Mouse (Mus musculus): ENCODE measurements around the gene Isoc2a. TPM values are rescaled to one million over a fixed set of nuclear protein-coding genes. Genes with fewer than 3 reads are reported as not detected.
A peak's percentile ranks its signal among the peaks of the same experiment; 100 is the strongest.

Gene Isoc2a
- total RNA-seq, 2 experiments from 2014 or later, result 11.3 to 12.6 TPM

DNA sequence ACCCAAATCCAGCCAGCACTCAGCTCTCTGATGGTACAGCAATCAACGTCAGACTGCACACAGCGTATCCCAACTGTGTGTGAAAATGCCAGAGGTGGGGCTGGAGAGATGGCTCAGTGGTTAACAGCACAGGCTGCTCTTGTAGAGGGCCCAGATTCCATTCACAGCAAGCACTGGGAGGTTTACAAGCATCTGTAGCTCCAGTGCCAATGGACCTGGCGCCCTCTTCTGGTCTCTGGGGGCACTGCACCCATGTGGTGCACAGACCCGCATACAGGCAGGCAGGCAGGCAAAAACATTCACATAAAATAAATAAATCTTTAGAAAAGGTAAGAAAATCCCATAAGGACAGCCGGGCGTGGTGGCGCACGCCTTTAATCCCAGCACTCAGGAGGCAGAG lies 24.2 kb downstream of the Isoc2a start:
- no peak overlapping the region for H3K27ac ChIP-seq
- H3K4me3 ChIP-seq, result no peak overlapping the region
- TF ChIP-seq CTCF (IDR thresholded peaks at IDR 0.05), result peak; percentile 37
- DNase-seq (ENCODE audit: extremely low spot score in 1 of 2, low spot score in 2 of 2), result no peak
- intact Hi-C loops (cut with DNase I), result no loop called here

DNA sequence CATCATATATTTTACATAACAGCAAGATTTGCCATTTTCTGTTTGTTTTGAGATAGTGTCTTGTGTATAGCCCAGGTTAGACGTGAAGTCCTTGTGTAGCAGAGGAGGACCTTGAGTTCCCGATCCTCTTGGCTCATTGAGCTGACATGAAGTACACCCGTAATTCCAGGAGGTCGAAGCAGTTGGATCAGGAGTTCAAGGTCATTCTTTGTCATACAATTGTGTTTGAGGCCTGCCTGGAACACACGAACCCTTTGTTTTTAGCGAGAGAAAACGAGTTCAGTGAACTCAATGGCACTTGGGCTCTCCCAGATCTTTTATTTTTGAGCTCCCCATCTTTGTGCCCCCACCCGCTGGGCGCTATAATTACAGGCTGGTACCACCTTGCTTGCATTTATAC lies 25.5 kb downstream of the Isoc2a start:
- DNase-seq (ENCODE audit: extremely low spot score in 1 of 2, low spot score in 2 of 2), result no peak
- H3K4me3 ChIP-seq, result no peak overlapping the region
- intact Hi-C loops (cut with DNase I), result no loop called here
- TF ChIP-seq CTCF (IDR thresholded peaks at IDR 0.05), result no peak
- no peak overlapping the region for H3K27ac ChIP-seq

DNA sequence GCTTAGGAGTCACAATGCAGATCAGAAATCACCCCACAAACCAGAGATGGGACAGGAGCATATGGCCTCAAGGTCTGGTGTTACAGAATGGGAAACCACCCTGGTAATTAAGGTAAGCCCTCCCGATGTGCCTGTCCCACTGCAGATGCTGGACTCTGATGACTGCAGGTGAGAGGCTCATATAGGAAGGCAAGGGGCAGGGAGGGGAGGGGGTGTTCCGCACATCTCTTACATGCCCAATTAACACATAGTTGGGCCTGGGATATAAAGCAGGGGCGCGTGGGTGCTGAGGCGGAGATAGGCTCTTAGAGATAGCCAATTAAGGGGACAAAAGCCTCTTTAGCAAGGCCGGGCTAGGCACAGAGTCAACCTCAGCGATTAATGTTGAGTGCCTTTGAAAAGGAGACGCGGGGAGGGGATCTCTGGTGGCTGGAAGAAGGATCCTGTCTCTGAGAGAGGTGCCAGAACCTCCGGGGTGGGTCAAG lies 29.6 kb downstream of the Isoc2a start, which contains the start of gene Gm36210:
Gene Gm36210, minus strand, starts transcription at position 51 of the 485 bp plus-strand sequence.
- no peak for DNase-seq (ENCODE audit: extremely low spot score in 1 of 2, low spot score in 2 of 2)
- TF ChIP-seq CTCF (IDR thresholded peaks at IDR 0.05), result no peak
- intact Hi-C loops (cut with DNase I), result no loop called here
- no peak within 1 kb of the TSS for H3K4me3 ChIP-seq
- H3K27ac ChIP-seq, result no peak within 1 kb of the TSS

DNA sequence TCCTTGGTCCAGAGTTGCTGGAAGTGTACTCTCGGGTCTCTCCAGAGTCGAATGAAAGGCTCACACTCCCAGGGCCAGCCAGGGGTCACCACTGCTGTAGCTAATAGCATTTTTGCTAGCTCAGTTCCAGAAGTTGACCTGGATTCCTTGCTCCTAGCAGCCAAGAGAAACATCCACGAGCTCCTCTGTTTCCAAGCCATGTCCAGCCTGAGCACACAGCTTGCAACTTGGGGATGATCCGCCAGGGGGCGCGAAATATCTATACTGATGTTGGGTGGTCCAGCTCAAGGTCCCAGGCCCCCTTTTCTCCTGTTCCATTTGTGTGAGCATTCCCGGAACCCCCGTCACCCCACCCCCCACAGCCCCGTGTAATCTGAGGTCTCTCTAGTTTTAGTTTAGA lies 34.6 kb downstream of the Isoc2a start:
- Histone ChIP-seq H3K27ac (no peak overlapping the region), H3K4me3 (no peak overlapping the region)
- intact Hi-C loops (cut with DNase I), result loop anchor here (1.0 kb wide), 1 partner anchor 29 kb away; no protein-coding TSS in a partner anchor
- TF ChIP-seq CTCF (IDR thresholded peaks at IDR 0.05), result peak; percentile 66
- DNase-seq (ENCODE audit: extremely low spot score in 1 of 2, low spot score in 2 of 2), result peak; percentile 54 to 55

GRCm38 (mm10) chr7:4912248-4912647 lies 35.3 kb downstream of the Isoc2a start:
- Histone ChIP-seq H3K4me3 (no peak overlapping the region), H3K27ac (no peak overlapping the region)
- intact Hi-C loops (cut with DNase I), result no loop called here
- DNase-seq (ENCODE audit: extremely low spot score in 1 of 2, low spot score in 2 of 2), result no peak
- no peak for TF ChIP-seq CTCF (IDR thresholded peaks at IDR 0.05)

GRCm38 (mm10) chr7:4915007-4915665 lies 38.2 kb downstream of the Isoc2a start, which contains the start of gene Zfp628:
TSS of gene Zfp628 (plus strand) at chr7:4915217.
- TF ChIP-seq CTCF (IDR thresholded peaks at IDR 0.05), result no peak
- intact Hi-C loops (cut with DNase I), result loop anchor here (2.0 to 5.0 kb wide), 3 partner anchors 48 to 103 kb away; partner anchors contain the start of genes Shisa7 and Ube2s
- H3K27ac ChIP-seq, result peak within 1 kb of the TSS; percentile 99
- peak; percentile 95 for DNase-seq (ENCODE audit: extremely low spot score in 1 of 2, low spot score in 2 of 2)
- H3K4me3 ChIP-seq, result peak within 1 kb of the TSS; percentile 69

DNA sequence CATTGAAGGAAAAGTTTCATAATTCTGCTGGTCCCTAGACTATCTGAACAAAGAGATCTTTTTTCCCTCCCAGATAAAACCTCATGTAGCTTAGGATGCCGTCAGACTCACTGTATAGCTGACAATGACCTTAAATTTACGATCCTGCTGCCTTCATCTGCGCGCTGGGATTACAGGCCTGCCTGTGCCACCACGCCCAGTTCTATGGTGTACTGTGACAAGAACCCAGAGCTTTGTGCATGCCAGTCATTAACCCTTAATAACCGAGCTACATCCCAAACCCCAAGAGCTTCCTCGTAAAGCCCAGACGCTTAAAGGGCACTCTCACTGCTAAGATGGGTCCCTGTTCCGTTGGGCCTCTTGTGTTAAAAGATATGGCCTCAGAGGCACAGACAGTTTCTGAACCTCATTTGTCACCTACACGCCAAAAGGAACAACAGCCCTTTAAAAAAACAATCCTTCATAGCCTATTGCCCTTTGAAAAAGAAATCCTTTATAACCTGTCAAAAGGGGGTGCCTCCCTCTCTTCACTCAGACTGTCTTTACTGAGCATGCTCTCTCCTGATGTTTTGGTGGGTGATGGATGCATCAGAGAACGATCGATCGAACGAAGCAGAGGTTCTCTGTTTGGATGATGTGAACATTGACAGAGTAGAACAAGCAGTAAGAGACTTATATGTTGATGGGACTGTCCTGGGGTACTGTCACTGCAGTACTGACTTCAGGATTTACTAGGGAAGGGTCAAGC lies 38.9 kb downstream of the Isoc2a start:
- DNase-seq (ENCODE audit: extremely low spot score in 1 of 2, low spot score in 2 of 2), result no peak
- intact Hi-C loops (cut with DNase I), result loop anchor here (2.0 to 5.0 kb wide), 3 partner anchors 49 to 104 kb away; partner anchors contain the start of genes Shisa7 and Ube2s
- Histone ChIP-seq H3K4me3 (peak overlapping the region; percentile 69), H3K27ac (peak overlapping the region; percentile 99)
- no peak for TF ChIP-seq CTCF (IDR thresholded peaks at IDR 0.05)

DNA sequence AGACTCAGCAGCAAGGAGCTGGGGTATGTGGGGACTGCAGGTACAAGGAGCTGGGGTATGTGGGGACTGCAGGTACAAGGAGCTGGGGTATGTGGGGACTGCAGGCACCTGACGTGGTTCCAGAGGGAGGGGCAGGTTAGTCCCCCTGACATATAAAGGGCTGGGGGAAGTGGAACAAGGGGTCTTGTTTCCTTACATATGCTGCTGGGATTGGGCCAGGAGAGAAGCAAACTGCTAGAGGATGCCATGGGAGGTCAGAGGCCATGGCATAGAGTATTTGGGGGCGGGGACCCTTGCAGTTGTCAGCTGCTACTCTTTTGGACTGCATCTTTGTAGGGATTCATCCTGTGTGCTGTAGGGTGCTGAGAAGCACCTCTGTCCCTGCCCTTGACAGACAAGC lies 40.5 kb downstream of the Isoc2a start:
- DNase-seq (ENCODE audit: extremely low spot score in 1 of 2, low spot score in 2 of 2), result no peak
- no peak overlapping the region for H3K27ac ChIP-seq
- no peak overlapping the region for H3K4me3 ChIP-seq
- no peak for TF ChIP-seq CTCF (IDR thresholded peaks at IDR 0.05)
- intact Hi-C loops (cut with DNase I), result loop anchor here (5.0 kb wide), 1 partner anchor 105 kb away; the partner anchor contains the start of gene Ube2s

- TF ChIP-seq CTCF (IDR thresholded peaks at IDR 0.05), result no peak
- intact Hi-C loops (cut with DNase I), result loop anchor here (5.0 kb wide), 1 partner anchor 106 kb away; the partner anchor contains the start of gene Ube2s
- Histone ChIP-seq H3K27ac (no peak overlapping the region), H3K4me3 (no peak overlapping the region)
- DNase-seq (ENCODE audit: extremely low spot score in 1 of 2, low spot score in 2 of 2), result no peak
Measured at GRCm38 (mm10) chr7:4918681-4919080, 41.7 kb downstream of the Isoc2a start.

- no peak overlapping the region for H3K27ac ChIP-seq
- DNase-seq (ENCODE audit: extremely low spot score in 1 of 2, low spot score in 2 of 2), result no peak
- no peak for TF ChIP-seq CTCF (IDR thresholded peaks at IDR 0.05)
- no peak overlapping the region for H3K4me3 ChIP-seq
- intact Hi-C loops (cut with DNase I), result loop anchor here (5.0 kb wide), 1 partner anchor 107 kb away; the partner anchor contains the start of gene Ube2s
Measured at GRCm38 (mm10) chr7:4919096-4919495, 42.1 kb downstream of the Isoc2a start.

DNA sequence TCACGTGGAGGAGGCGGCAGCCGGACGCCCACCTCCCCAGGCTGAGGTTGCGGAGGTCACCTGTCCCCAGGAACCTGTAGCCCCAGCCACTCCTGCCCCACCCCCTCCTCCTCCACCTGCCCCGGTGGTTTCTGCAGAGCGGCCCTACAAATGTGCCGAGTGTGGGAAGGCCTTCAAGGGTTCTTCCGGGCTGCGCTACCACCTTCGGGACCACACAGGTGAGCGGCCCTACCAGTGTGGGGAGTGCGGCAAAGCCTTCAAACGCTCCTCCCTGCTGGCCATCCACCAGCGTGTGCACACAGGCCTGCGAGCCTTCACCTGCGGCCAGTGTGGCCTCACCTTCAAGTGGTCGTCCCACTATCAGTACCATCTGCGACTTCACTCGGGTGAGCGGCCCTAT lies 43.0 kb downstream of the Isoc2a start:
- Histone ChIP-seq H3K4me3 (no peak overlapping the region), H3K27ac (no peak overlapping the region)
- DNase-seq (ENCODE audit: extremely low spot score in 1 of 2, low spot score in 2 of 2), result no peak
- no peak for TF ChIP-seq CTCF (IDR thresholded peaks at IDR 0.05)
- intact Hi-C loops (cut with DNase I), result loop anchor here (5.0 kb wide), 1 partner anchor 108 kb away; the partner anchor contains the start of gene Ube2s

DNA sequence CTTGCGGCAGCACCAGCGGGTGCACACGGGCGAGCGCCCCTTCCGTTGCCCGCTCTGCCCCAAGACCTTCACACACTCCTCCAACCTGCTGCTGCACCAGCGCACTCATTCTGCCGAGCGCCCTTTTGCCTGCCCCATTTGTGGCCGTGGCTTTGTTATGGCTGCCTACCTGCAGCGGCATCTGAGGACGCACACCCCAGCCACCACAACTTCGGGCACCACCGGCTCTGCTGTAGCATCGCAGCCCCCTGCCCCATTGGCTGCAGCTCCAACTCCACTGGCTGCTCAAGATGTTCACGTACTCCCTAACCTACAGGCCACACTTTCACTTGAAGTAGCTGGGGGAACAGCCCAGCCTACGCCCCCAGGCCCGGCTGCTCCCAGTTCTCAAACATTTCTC lies 43.5 kb downstream of the Isoc2a start:
- intact Hi-C loops (cut with DNase I), result no loop called here
- no peak overlapping the region for H3K27ac ChIP-seq
- no peak for DNase-seq (ENCODE audit: extremely low spot score in 1 of 2, low spot score in 2 of 2)
- no peak for TF ChIP-seq CTCF (IDR thresholded peaks at IDR 0.05)
- H3K4me3 ChIP-seq, result no peak overlapping the region

All from left cerebral cortex, adult 2 months (tissue).